Mouse (Mus musculus): ENCODE measurements at regions not wholly inside any gene's neighbourhood (a gene's known extent, or its start where the extent isn't known, plus 50 kb on each side); places are given as distances from the start of the nearest gene placed in this dataset.

DNA sequence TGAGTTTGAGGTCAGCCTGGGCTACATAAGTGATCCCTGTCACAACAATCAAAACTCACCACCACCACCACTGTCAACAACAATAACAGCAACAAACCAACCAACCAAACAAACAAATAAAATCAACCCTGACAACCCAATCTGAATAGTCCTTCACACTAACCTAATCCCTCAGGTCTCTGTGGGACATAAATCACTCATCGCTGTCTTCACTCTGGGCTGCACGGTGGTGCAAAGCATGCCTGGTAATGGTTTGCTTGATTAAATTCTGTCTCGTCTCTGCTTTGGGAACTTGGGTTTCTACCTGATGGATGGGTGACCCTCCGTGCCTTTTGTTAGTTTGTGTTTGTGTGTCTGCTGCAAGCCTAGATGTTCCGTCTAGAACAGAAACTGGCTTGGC is 100.6 kb downstream of the Slc17a6 start:
- Histone ChIP-seq H3K27ac (ENCODE audit: low read depth, low read length) (no peak overlapping the region), H3K4me1 (ENCODE audit: control insufficient read depth, insufficient read depth, low read length) (no peaks in the 10 kb centered on the region), H3K4me2 (ENCODE audit: low read depth, low read length) (no peak overlapping the region), H3K9me3 (ENCODE audit: control insufficient read depth, low read length) (no peaks in the 10 kb centered on the region), H3K36me3 (ENCODE audit: control insufficient read depth, insufficient read depth, low read length) (no peaks in the 10 kb centered on the region), H3K27me3 (ENCODE audit: control insufficient read depth, insufficient read depth, low read length) (no peaks in the 10 kb centered on the region), H3K4me3 (ENCODE audit: low read depth, low read length) (no peak overlapping the region), H3K9ac (replicated peaks; ENCODE audit: low read depth, low read length) (no peak overlapping the region)
- 43% methylated on average over 5 of the region's 5 CpGs for WGBS
- no peak for ATAC-seq (ENCODE audit: low read depth)

DNA sequence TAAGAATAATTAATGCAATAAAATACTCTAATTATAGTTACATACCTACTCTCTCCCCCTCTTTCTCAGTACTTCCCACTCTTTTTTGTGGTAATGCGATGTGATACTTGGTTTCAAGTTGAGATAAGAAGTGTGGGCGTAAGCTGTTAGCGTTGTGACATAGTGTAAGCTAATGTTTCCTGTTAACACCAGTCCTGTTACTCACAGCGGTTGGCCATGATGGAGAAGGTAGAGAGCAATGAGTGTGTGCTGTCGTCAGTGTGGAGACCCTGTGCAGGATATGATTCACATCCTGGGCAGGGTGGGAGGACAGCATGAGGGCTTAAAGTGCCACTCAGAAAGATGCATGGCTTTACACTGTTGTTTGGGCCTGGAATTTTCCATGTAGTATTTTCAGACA is 102.1 kb downstream of the Slc17a6 start:
- no peak for ATAC-seq (ENCODE audit: low read depth)
- Histone ChIP-seq H3K9ac (replicated peaks; ENCODE audit: low read depth, low read length) (no peak overlapping the region), H3K27ac (ENCODE audit: low read depth, low read length) (no peak overlapping the region), H3K4me2 (ENCODE audit: low read depth, low read length) (no peak overlapping the region), H3K36me3 (ENCODE audit: control insufficient read depth, insufficient read depth, low read length) (no peaks in the 10 kb centered on the region), H3K27me3 (ENCODE audit: control insufficient read depth, insufficient read depth, low read length) (no peaks in the 10 kb centered on the region), H3K4me3 (ENCODE audit: low read depth, low read length) (no peak overlapping the region), H3K9me3 (ENCODE audit: control insufficient read depth, low read length) (no peaks in the 10 kb centered on the region), H3K4me1 (ENCODE audit: control insufficient read depth, insufficient read depth, low read length) (no peaks in the 10 kb centered on the region)
- WGBS = 85% methylated on average over 5 of the region's 5 CpGs

DNA sequence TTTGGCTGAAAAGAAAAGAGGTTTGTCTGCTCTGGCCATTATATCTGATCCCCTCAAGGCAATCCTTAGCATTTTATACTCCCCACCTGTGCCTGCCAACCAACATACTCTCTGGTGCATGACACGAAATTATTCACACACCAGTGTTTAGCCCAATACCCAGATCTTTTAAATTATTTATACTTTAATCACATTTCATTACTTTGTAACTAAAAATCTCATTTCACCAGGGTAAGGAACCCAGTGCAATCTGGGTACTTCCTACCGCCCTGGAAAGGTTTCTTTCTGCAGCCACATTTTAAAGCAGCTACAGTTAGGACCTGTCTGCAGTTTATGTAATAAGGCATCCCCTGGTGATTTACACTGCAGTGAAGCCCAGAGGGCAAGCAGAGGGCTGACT is 114.5 kb downstream of the Slc17a6 start:
- WGBS = 42% methylated on average over 2 of the region's 2 CpGs
- Histone ChIP-seq H3K9me3 (ENCODE audit: control insufficient read depth, low read length) (no peaks in the 10 kb centered on the region), H3K4me3 (ENCODE audit: low read depth, low read length) (no peak overlapping the region), H3K36me3 (ENCODE audit: control insufficient read depth, insufficient read depth, low read length) (no peaks in the 10 kb centered on the region), H3K27me3 (ENCODE audit: control insufficient read depth, insufficient read depth, low read length) (no peaks in the 10 kb centered on the region), H3K4me1 (ENCODE audit: control insufficient read depth, insufficient read depth, low read length) (peaks cover 10% of the 10 kb centered on the region; the same call in 1 of the 2 replicates), H3K27ac (ENCODE audit: low read depth, low read length) (peak overlapping the region; percentile 64), H3K4me2 (ENCODE audit: low read depth, low read length) (no peak overlapping the region), H3K9ac (replicated peaks; ENCODE audit: low read depth, low read length) (no peak overlapping the region)
- peak; percentile 44; the same call in 1 of the 2 replicates for ATAC-seq (ENCODE audit: low read depth)

DNA sequence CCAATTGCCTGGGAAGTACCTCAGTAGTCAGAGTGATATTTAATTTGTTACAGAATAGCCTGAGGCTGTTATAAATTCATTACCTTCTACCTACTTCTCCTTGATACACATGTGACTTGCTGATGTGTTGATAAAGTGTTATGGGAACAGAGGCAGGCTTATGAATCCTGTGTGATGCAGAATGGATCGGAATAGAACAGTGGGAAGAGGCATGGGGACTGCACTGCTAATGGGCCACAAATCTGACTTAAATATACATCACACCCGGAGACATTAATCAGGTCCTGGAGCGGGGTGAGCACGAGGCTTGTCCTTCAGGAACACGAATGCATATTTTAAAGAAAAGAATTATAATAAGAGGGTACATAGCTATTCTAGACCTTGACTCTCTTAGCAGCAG is 117.8 kb downstream of the Slc17a6 start:
- no peak overlapping the region for H3K4me2 ChIP-seq (ENCODE audit: low read depth, low read length)
- H3K4me1 ChIP-seq (ENCODE audit: control insufficient read depth, insufficient read depth, low read length) = peaks cover 10% of the 10 kb centered on the region; the same call in 1 of the 2 replicates
- no peaks in the 10 kb centered on the region for H3K9me3 ChIP-seq (ENCODE audit: control insufficient read depth, low read length)
- no peak overlapping the region for H3K9ac ChIP-seq (replicated peaks; ENCODE audit: low read depth, low read length)
- 47% methylated on average over 5 of the region's 5 CpGs for whole genome bisulfite sequencing
- H3K4me3 ChIP-seq (ENCODE audit: low read depth, low read length) = no peak overlapping the region
- peak; percentile 61; the same call in 1 of the 2 replicates for ATAC-seq (ENCODE audit: low read depth)
- H3K27me3 ChIP-seq (ENCODE audit: control insufficient read depth, insufficient read depth, low read length) = no peaks in the 10 kb centered on the region
- peak overlapping the region; percentile 62; the same call in 1 of the 2 replicates for H3K27ac ChIP-seq (ENCODE audit: low read depth, low read length)
- no peaks in the 10 kb centered on the region for H3K36me3 ChIP-seq (ENCODE audit: control insufficient read depth, insufficient read depth, low read length)

DNA sequence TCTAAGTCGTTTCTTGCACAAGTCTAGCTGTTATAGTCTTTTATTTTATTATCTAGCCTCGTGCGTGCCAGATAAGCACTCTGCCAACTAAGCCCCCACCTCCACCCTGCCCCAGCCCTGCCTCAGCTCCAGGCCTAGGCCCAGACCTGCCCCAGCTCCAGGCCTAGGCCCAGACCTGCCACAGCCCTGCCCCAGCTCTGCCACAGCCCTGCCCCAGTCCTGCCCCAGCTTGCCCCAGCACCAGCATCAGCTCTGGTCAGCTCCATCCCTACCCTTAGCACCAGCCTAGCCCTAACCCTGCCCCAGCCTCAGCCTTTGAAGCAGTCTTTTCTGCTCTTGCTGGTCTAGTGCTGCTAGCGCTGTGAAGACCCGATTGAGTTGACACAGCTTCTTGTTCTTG is 119.1 kb downstream of the Slc17a6 start:
- ATAC-seq (ENCODE audit: low read depth) = no peak

DNA sequence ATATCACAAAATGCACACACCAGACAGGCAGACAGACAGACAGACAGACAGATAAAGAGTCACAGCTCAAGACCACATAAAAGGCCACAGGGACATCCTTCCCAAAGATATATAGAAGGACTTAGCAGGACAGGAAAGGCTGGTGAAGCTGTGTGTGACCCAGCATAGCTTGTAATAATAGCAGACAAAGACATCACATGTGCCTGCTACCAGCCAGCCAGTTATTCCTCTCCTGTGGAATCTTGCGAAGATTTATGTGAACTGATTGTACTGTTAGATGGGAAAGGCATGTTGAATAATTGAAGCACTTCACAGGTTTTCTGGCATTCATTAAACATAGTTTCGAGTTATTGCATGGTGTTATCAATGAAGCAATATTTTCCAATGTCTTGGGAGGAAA is 119.1 kb upstream of the Gas2 start:
- no peak overlapping the region for H3K4me3 ChIP-seq (ENCODE audit: low read depth, low read length)
- H3K9me3 ChIP-seq (ENCODE audit: control insufficient read depth, low read length) = no peaks in the 10 kb centered on the region
- peak overlapping the region; percentile 86 for H3K27ac ChIP-seq (ENCODE audit: low read depth, low read length)
- no peaks in the 10 kb centered on the region for H3K27me3 ChIP-seq (ENCODE audit: control insufficient read depth, insufficient read depth, low read length)
- no peak overlapping the region for H3K4me2 ChIP-seq (ENCODE audit: low read depth, low read length)
- peak; percentile 83 for ATAC-seq (ENCODE audit: low read depth)
- 49% methylated on average over 2 of the region's 2 CpGs for WGBS
- H3K9ac ChIP-seq (replicated peaks; ENCODE audit: low read depth, low read length) = no peak overlapping the region
- no peaks in the 10 kb centered on the region for H3K4me1 ChIP-seq (ENCODE audit: control insufficient read depth, insufficient read depth, low read length)
- H3K36me3 ChIP-seq (ENCODE audit: control insufficient read depth, insufficient read depth, low read length) = no peaks in the 10 kb centered on the region

More for the DNA sequence above, 119.1 kb downstream of the Slc17a6 start:
- Histone ChIP-seq H3K9me3 (ENCODE audit: control insufficient read depth, low read length) (no peaks in the 10 kb centered on the region), H3K27ac (ENCODE audit: low read depth, low read length) (peak overlapping the region; percentile 65), H3K9ac (replicated peaks; ENCODE audit: low read depth, low read length) (no peak overlapping the region), H3K4me2 (ENCODE audit: low read depth, low read length) (no peak overlapping the region), H3K4me1 (ENCODE audit: control insufficient read depth, insufficient read depth, low read length) (peaks cover 9% of the 10 kb centered on the region; the same call in 1 of the 2 replicates), H3K4me3 (ENCODE audit: low read depth, low read length) (no peak overlapping the region), H3K27me3 (ENCODE audit: control insufficient read depth, insufficient read depth, low read length) (no peaks in the 10 kb centered on the region), H3K36me3 (ENCODE audit: control insufficient read depth, insufficient read depth, low read length) (no peaks in the 10 kb centered on the region)
- WGBS = 80% methylated on average over 5 of the region's 5 CpGs

DNA sequence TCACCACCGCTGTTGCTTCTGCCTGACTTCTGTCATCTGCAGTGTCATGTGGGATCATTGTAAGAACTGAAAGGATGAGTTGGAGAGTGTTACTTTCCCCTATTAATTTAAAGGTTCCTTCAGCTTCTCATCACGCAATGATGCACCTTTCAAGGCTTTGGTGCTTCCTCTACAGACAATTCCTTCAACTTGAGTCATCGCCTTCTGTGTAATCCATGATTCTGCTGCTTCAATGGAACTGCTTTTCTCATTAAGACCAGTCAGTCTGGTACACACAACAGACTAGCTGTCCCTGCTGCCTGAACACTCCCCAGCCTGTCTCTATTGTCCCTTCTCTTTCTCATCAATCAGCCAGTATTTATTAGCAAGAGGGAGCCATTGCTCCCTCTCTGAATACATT is 116.2 kb upstream of the Gas2 start:
- H3K4me2 ChIP-seq (ENCODE audit: low read depth, low read length) = no peak overlapping the region
- H3K27ac ChIP-seq (ENCODE audit: low read depth, low read length) = peak overlapping the region; percentile 4; the same call in 1 of the 2 replicates
- H3K4me1 ChIP-seq (ENCODE audit: control insufficient read depth, insufficient read depth, low read length) = peaks cover 15% of the 10 kb centered on the region
- H3K4me3 ChIP-seq (ENCODE audit: low read depth, low read length) = no peak overlapping the region
- no peaks in the 10 kb centered on the region for H3K36me3 ChIP-seq (ENCODE audit: control insufficient read depth, insufficient read depth, low read length)
- no peak for ATAC-seq (ENCODE audit: low read depth)
- 63% methylated on average over 3 of the region's 3 CpGs for WGBS
- H3K27me3 ChIP-seq (ENCODE audit: control insufficient read depth, insufficient read depth, low read length) = no peaks in the 10 kb centered on the region
- H3K9me3 ChIP-seq (ENCODE audit: control insufficient read depth, low read length) = no peaks in the 10 kb centered on the region
- H3K9ac ChIP-seq (replicated peaks; ENCODE audit: low read depth, low read length) = no peak overlapping the region

DNA sequence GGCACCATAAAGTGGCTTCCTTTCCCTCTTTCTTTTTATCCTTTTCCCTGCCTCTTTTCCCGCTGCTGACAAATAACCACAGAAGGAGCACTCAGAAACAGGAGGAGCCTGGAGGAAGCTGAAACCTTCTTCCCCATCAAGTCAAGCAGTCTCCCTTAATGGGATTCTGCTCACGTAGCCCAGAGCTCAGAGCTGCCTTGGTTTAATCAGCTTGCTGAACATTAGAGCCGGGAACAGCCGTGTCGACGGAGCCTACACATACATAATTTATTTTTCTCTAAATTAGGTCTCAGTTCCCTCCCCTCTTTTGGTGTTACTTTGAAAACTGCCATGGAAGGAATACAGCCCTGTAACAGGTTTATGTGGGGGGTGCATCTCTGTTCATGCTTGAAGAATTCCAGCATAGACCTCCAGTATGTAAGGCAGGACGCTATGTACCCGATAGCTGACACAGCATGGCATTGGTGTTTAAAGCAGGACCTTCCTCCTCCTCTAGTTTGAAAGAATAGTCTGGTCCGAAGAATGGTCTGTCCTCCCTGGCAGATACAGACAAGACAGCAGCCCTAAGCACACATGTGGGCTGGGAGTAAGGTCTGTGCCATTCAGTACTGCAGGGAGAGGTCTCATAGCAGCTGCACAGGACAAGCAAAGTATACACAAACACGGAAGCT is 113.0 kb upstream of the Gas2 start:
- H3K4me1 ChIP-seq (ENCODE audit: control insufficient read depth, insufficient read depth, low read length) = peaks cover 18% of the 10 kb centered on the region
- H3K36me3 ChIP-seq (ENCODE audit: control insufficient read depth, insufficient read depth, low read length) = no peaks in the 10 kb centered on the region
- peak overlapping the region; percentile 11; the same call in 1 of the 2 replicates for H3K9ac ChIP-seq (replicated peaks; ENCODE audit: low read depth, low read length)
- peak overlapping the region; percentile 32 for H3K4me2 ChIP-seq (ENCODE audit: low read depth, low read length)
- no peaks in the 10 kb centered on the region for H3K27me3 ChIP-seq (ENCODE audit: control insufficient read depth, insufficient read depth, low read length)
- ATAC-seq (ENCODE audit: low read depth) = peak; percentile 91
- no peak overlapping the region for H3K4me3 ChIP-seq (ENCODE audit: low read depth, low read length)
- WGBS = 17% methylated on average over 10 of the region's 10 CpGs
- H3K27ac ChIP-seq (ENCODE audit: low read depth, low read length) = peak overlapping the region; percentile 82
- H3K9me3 ChIP-seq (ENCODE audit: control insufficient read depth, low read length) = no peaks in the 10 kb centered on the region

DNA sequence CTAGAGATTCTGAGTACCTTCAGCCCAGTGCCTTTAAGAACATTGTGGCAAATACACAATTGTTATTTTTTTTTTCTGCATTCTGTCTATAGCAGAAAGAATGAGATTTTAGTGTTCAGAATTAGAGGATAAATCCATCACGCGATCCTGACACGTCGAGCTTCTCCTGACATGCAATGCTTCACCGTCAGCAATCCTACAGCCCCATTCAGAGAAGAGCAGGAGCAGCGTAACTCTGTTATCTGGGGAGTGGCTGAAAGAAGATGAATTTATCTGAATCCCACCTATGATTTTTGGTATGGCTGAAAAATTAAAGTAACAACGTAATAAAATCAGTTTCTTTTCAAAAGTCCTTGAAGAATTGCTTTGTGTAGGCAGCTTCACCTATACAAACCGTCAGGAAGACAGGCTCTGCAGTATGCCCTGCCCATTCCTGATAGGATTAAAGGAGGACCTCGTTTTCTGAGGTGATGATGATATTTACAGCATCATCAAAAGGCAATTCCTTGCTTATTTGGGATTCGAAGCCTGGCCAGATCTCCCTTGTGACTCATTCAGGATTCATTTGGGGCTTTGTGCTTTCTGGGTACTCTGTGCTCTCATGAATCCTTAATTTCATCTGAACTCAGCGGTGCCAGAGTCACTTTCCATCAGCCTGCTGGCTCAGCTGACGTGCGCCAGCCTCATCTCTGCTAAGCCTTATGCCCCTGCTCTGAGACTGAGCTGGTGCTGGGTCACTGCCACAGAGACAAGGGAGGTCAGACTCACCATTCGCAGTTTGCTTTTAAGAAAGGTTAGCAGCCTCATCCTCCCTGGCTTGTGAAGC is 112.3 kb upstream of the Gas2 start:
- Histone ChIP-seq H3K27ac (ENCODE audit: low read depth, low read length) (peak overlapping the region; percentile 82), H3K4me1 (ENCODE audit: control insufficient read depth, insufficient read depth, low read length) (peaks cover 23% of the 10 kb centered on the region), H3K9ac (replicated peaks; ENCODE audit: low read depth, low read length) (peak overlapping the region; percentile 1; the same call in 1 of the 2 replicates), H3K4me3 (ENCODE audit: low read depth, low read length) (no peak overlapping the region), H3K9me3 (ENCODE audit: control insufficient read depth, low read length) (no peaks in the 10 kb centered on the region), H3K27me3 (ENCODE audit: control insufficient read depth, insufficient read depth, low read length) (no peaks in the 10 kb centered on the region), H3K36me3 (ENCODE audit: control insufficient read depth, insufficient read depth, low read length) (no peaks in the 10 kb centered on the region), H3K4me2 (ENCODE audit: low read depth, low read length) (peak overlapping the region; percentile 32)
- WGBS = 39% methylated on average over 14 of the region's 14 CpGs
- peak; percentile 50; the same call in 1 of the 2 replicates for ATAC-seq (ENCODE audit: low read depth)
